Mouse (Mus musculus) testis, adult 2 months (tissue): Measurements from ENCODE around the gene Poln. TPM values are rescaled to one million over a fixed set of nuclear protein-coding genes. Genes with fewer than 3 reads are reported as not detected.

Experiments
- H3K27ac ChIP-seq: fragments of 200-500 bp; 2 replicates; pipeline ENCODE4 v1.5.1; 2012; ENCODE audit warnings: low read depth, low read length; ENCODE audit not compliant: control insufficient read depth, insufficient read depth
- H3K27me3 ChIP-seq: fragments of 200-500 bp; 2 replicates; pipeline ENCODE4 v1.6.1; 2012; ENCODE audit warnings: mild to moderate bottlenecking, low read length, moderate library complexity; ENCODE audit not compliant: control insufficient read depth, insufficient read depth
- H3K36me3 ChIP-seq: fragments of 200-500 bp; 2 replicates; pipeline ENCODE4 v1.6.1; 2012; ENCODE audit warnings: mild to moderate bottlenecking, low read length; ENCODE audit not compliant: control insufficient read depth, insufficient read depth
- H3K4me1 ChIP-seq: fragments of 200-500 bp; 2 replicates; pipeline ENCODE4 v1.6.1; 2012; ENCODE audit warnings: low read length; ENCODE audit not compliant: control insufficient read depth, insufficient read depth
- H3K4me3 ChIP-seq: fragments of 200-500 bp; 2 replicates; pipeline ENCODE4 v1.5.1; 2012; ENCODE audit warnings: low read depth, mild to moderate bottlenecking, low read length, moderate library complexity, mixed read lengths; ENCODE audit not compliant: control insufficient read depth
- CTCF ChIP-seq: fragments of 200-500 bp; IDR thresholded peaks from 2 replicates; pipeline ENCODE4 v1.5.1; 2012; ENCODE audit warnings: low read depth, mild to moderate bottlenecking, inconsistent platforms, low read length, moderate library complexity; ENCODE audit not compliant: control insufficient read depth, insufficient read depth, insufficient replicate concordance
- POLR2A ChIP-seq: fragments of 200-500 bp; IDR thresholded peaks from 2 replicates; pipeline ENCODE4 v1.6.1; 2012; ENCODE audit warnings: low read depth, mild to moderate bottlenecking, inconsistent platforms, low read length, moderate library complexity; ENCODE audit not compliant: control insufficient read depth
- polyA plus RNA-seq: library from polyadenylated mRNA; depleted of rRNA; stranded (reverse); fragments of >200 nt; gene quantifications from 2 replicates; pipeline ENCODE4 v1.2.3, GENCODE M21; 2012

Poln gene
- polyA plus RNA-seq, 1 experiment = 20.9 TPM

DNA sequence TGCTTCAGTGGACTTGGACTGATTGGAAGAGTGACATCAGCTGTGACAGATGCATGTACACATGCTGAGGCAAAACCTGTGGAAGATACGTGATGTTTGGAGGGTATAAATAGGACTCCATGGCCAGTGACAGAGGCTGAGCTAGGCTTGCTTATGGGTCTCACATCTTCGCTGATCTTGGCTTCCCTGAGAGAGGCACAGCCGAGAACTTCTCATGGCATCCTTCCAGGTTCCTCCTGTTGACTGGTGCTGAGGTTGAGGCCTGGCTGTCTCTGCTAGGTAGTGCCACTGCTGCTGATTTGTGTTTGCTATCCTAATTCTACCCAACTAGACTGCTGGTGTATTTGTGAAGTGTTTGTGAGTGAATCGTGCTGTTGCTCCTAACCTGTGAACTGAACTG, 150.3 kb downstream of the Poln start:
- TF ChIP-seq POLR2A (no peak), CTCF (no peak)
- H3K36me3 ChIP-seq = no peaks in the 10 kb centered on the region; the same call in 1 of the 2 replicates
- no peaks in the 10 kb centered on the region for H3K4me1 ChIP-seq
- no peak overlapping the region for H3K4me3 ChIP-seq
- H3K27me3 ChIP-seq = no peaks in the 10 kb centered on the region
- no peak overlapping the region for H3K27ac ChIP-seq

DNA sequence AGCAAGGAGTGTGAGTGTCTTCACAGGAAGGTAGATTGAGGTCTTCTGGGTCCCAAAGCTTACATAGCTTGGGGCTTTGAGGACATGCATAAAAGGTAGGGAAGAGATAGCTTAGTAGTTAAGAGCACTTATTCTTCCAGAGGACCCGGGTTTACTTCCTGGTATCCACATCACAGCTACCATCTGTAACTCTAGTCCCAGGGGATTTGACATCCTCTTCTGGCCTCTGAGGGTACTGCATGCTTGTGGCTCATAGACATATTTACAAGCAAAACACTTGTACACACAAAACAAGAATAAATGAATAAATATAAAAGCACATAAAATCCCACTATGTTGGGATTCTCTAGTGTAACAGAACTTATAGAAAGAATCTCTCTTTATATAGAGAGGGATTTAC, 154.6 kb downstream of the Poln start:
- no peaks in the 10 kb centered on the region for H3K4me1 ChIP-seq
- H3K36me3 ChIP-seq = no peaks in the 10 kb centered on the region; the same call in 1 of the 2 replicates
- no peak overlapping the region for H3K4me3 ChIP-seq
- no peak overlapping the region for H3K27ac ChIP-seq
- H3K27me3 ChIP-seq = no peaks in the 10 kb centered on the region
- TF ChIP-seq POLR2A = no peak
- TF ChIP-seq CTCF = no peak

DNA sequence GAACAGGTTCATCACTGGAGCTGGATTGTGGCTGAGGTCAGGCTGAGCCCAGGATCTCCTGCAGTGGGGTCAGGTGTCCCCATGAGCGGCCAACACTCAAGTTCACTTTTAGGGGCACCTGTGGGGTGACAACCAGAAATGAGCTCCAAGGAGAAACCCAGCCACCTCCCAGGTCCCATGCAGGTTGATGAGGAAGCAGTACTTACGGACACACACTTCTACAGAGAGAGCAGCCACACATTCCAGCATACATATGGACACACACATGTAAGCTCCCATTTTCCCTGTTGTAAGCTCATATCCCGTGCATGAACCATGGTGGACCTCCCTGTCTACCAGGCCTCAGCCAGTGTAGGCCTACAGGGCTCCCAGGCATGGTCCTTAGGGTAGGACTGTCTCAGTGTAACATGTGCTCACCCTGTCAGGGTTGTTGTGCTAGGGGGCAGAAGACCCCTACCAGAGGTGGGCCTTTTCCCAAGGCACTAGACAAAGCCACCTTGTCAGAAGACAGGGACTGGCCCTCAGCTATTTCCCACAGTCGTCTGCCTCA, 161.8 kb downstream of the Poln start:
- Histone ChIP-seq H3K27ac (no peak overlapping the region), H3K36me3 (no peaks in the 10 kb centered on the region), H3K4me3 (peak overlapping the region; percentile 50), H3K27me3 (no peaks in the 10 kb centered on the region), H3K4me1 (no peaks in the 10 kb centered on the region)
- TF ChIP-seq POLR2A = no peak
- no peak for TF ChIP-seq CTCF

DNA sequence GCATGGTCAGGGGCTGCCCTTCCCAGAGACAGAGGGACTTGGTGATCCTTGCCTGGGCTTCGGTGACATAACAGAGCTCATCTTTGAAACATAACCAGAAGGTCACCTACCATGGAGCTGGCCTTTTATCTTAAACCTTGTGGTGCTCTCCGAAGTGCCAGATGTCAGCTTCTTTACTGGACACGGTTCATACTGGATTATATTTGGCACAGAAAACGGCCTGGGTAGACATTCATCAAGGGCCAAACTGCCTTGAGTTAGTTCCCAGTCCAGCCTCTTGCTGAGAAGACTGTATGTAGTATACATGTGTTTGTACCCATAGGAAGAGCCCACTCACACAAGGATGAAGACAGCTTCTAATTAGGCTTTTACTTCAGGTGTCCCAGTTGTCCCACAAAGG, 162.4 kb downstream of the Poln start:
- TF ChIP-seq CTCF (no peak), POLR2A (no peak)
- H3K27ac ChIP-seq = no peak overlapping the region
- H3K4me3 ChIP-seq = peak overlapping the region; percentile 49
- no peaks in the 10 kb centered on the region for H3K36me3 ChIP-seq
- no peaks in the 10 kb centered on the region for H3K4me1 ChIP-seq
- no peaks in the 10 kb centered on the region for H3K27me3 ChIP-seq

DNA sequence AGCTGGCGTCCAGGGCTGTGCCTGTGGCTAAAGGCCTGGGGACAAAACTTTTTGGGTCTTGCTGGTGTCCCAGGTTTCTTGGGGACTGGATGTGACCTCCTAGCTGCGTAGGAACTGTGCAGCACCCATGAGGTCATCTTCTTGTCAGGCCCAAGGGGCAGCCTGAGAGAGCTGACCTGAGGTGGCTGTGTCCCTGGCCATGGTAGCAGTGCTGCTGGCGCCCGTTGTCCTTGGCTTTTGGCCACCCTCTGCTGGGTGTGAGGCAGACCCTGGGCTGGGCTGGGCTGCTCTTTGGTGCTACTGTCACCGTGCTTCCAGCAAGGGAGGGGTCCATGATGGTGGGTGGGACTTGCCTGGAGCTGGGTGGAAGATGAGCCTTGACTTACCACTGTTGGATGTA, 164.6 kb downstream of the Poln start:
- Histone ChIP-seq H3K27ac (no peak overlapping the region), H3K27me3 (no peaks in the 10 kb centered on the region), H3K4me3 (no peak overlapping the region), H3K36me3 (no peaks in the 10 kb centered on the region), H3K4me1 (no peaks in the 10 kb centered on the region)
- TF ChIP-seq POLR2A (no peak), CTCF (no peak)

DNA sequence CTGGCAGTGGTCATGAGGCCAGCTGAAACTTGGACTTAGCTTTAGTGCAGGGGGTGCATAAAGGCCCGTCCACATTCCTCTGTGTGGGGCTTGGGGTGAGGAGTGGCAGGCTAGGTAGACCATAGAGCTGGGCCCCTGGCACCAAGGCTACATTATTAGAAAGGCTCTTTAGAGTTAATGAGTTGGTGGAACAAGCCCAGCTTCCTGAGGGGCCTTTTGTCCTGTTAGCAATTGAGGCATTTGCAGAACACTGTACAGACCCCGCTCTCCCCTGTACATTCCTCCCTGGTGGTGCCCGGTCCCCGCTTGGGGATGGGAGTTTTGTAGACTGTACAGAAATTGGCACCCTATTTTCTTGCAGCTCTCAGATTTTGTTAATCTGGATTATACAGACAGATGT, 166.6 kb downstream of the Poln start:
- H3K27ac ChIP-seq = no peak overlapping the region
- no peak overlapping the region for H3K4me3 ChIP-seq
- H3K36me3 ChIP-seq = no peaks in the 10 kb centered on the region
- H3K4me1 ChIP-seq = no peaks in the 10 kb centered on the region; the same call in 1 of the 2 replicates
- H3K27me3 ChIP-seq = no peaks in the 10 kb centered on the region
- no peak for TF ChIP-seq CTCF
- no peak for TF ChIP-seq POLR2A

DNA sequence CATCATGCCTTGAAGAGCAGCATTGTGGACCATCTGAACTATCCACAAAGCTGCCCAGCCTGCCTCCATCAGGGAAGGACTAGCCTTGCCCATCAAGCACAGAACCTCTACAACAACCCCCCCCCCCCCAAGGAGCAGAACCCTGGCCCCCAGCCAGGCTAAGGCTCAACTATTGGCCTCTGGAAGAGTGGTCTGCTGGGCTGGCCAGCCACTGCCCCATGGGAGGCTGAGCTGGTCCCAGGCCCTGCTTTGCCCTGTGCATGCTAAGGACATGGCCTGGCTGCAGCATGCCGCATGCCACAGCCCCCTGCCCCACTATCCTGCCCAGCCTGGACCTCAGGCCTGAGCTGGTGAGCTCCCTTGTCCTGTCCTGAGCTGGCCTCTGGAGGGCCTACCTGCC, 167.8 kb downstream of the Poln start:
- TF ChIP-seq CTCF (no peak), POLR2A (no peak)
- Histone ChIP-seq H3K36me3 (no peaks in the 10 kb centered on the region), H3K27me3 (no peaks in the 10 kb centered on the region), H3K27ac (no peak overlapping the region), H3K4me3 (no peak overlapping the region), H3K4me1 (peaks cover 8% of the 10 kb centered on the region)

DNA sequence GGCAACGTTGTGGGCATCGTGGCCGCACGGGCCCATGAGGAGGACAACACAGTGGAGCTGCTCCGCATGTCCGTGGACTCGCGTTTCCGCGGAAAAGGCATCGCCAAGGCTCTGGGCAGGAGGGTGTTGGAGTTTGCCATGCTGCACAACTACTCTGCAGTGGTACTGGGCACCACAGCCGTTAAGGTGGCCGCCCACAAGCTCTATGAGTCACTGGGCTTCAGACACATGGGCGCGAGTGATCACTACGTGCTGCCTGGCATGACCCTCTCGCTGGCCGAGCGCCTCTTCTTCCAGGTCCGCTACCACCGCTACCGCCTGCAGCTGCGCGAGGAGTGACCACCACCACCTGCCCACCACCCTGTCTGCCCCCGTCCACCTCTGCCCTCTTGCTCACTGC, 168.4 kb downstream of the Poln start:
- Histone ChIP-seq H3K27ac (no peak overlapping the region), H3K4me3 (no peak overlapping the region), H3K27me3 (no peaks in the 10 kb centered on the region), H3K36me3 (no peaks in the 10 kb centered on the region), H3K4me1 (peaks cover 14% of the 10 kb centered on the region)
- TF ChIP-seq CTCF = no peak
- no peak for TF ChIP-seq POLR2A

DNA sequence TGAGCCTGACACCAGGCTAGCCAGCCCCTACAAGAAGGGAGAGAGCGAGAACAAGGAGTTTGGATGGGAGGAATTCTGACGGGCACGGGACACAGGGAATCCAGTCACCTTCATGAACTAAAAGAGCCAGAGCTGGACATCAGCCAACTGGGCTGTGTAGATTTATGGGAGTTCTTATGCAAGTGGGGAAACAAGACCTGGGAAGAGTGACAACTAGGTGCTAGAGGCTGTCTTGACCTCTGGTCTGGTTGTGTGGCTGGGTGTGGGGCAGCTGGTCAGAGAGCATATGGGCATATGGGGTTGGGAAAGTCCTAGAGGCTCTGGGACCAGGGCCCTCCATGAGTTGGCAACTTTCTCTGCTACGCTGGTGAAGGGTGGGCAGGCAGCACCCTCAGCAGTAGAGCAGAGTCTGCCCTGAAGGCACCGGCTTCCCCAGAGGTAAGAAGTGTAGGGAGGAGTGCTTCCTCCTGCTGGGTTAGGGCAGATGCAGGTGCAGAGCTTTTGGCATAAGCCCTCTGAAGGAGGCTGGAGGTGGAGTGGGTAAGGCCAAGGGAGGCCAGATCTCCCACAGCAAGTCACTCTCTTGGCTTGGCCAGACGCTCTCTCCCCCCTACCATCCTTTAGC, 169.7 kb downstream of the Poln start:
- H3K27ac ChIP-seq = no peak overlapping the region
- TF ChIP-seq CTCF (no peak), POLR2A (no peak)
- no peaks in the 10 kb centered on the region for H3K27me3 ChIP-seq
- H3K4me3 ChIP-seq = no peak overlapping the region
- H3K36me3 ChIP-seq = no peaks in the 10 kb centered on the region
- peaks cover 25% of the 10 kb centered on the region for H3K4me1 ChIP-seq
